Mouse (Mus musculus): ENCODE results near the gene Snrpg. TPM values are rescaled to one million over a fixed set of nuclear protein-coding genes. Genes with fewer than 3 reads are reported as not detected.

The Snrpg gene
- polyA plus RNA-seq, 1 experiment from 2014 or later = 393 TPM

- Histone ChIP-seq H3K27ac (ENCODE audit: low read depth, low read length) (peak overlapping the region; percentile 83), H3K4me2 (ENCODE audit: low read depth, low read length) (peak overlapping the region; percentile 96), H3K4me3 (ENCODE audit: low read depth, low read length) (peak overlapping the region; percentile 64), H3K9me3 (ENCODE audit: control insufficient read depth, low read length) (no peaks in the 10 kb centered on the region), H3K9ac (replicated peaks; ENCODE audit: low read depth, low read length) (peak overlapping the region; percentile 53), H3K4me1 (ENCODE audit: control insufficient read depth, insufficient read depth, low read length) (peaks cover 6% of the 10 kb centered on the region), H3K36me3 (ENCODE audit: control insufficient read depth, insufficient read depth, low read length) (no peaks in the 10 kb centered on the region), H3K27me3 (ENCODE audit: control insufficient read depth, insufficient read depth, low read length) (no peaks in the 10 kb centered on the region)
- peak; percentile 47 for ATAC-seq (ENCODE audit: low read depth)
- WGBS = 3% methylated on average over 17 of the region's 17 CpGs
These were observed 6.5 kb upstream of the Snrpg start for GRCm38 (mm10) chr6:86364442-86365141.

- H3K27me3 ChIP-seq (ENCODE audit: control insufficient read depth, insufficient read depth, low read length) = no peaks in the 10 kb centered on the region
- H3K4me1 ChIP-seq (ENCODE audit: control insufficient read depth, insufficient read depth, low read length) = peaks cover 6% of the 10 kb centered on the region
- H3K27ac ChIP-seq (ENCODE audit: low read depth, low read length) = peak within 1 kb of the TSS; percentile 78
- H3K36me3 ChIP-seq (ENCODE audit: control insufficient read depth, insufficient read depth, low read length) = no peaks in the 10 kb centered on the region
- H3K4me2 ChIP-seq (ENCODE audit: low read depth, low read length) = peak within 1 kb of the TSS; percentile 96
- WGBS = under 1% methylated on average over 76 of the region's 76 CpGs
- no peaks in the 10 kb centered on the region for H3K9me3 ChIP-seq (ENCODE audit: control insufficient read depth, low read length)
- peak within 1 kb of the TSS; percentile 78 for H3K9ac ChIP-seq (replicated peaks; ENCODE audit: low read depth, low read length)
- peak; percentile 95 for ATAC-seq (ENCODE audit: low read depth)
- H3K4me3 ChIP-seq (ENCODE audit: low read depth, low read length) = peak within 1 kb of the TSS; percentile 64
These were observed 5.6 kb upstream of the Snrpg start, which contains the start of gene Fam136a for GRCm38 (mm10) chr6:86365371-86366124. Fam136a (plus strand) TSS chr6:86365646.

- Histone ChIP-seq H3K27ac (ENCODE audit: low read depth, low read length) (peak overlapping the region; percentile 78), H3K36me3 (ENCODE audit: control insufficient read depth, insufficient read depth, low read length) (no peaks in the 10 kb centered on the region), H3K4me3 (ENCODE audit: low read depth, low read length) (peak overlapping the region; percentile 64), H3K4me1 (ENCODE audit: control insufficient read depth, insufficient read depth, low read length) (peaks cover 6% of the 10 kb centered on the region), H3K9me3 (ENCODE audit: control insufficient read depth, low read length) (no peaks in the 10 kb centered on the region), H3K27me3 (ENCODE audit: control insufficient read depth, insufficient read depth, low read length) (no peaks in the 10 kb centered on the region), H3K9ac (replicated peaks; ENCODE audit: low read depth, low read length) (peak overlapping the region; percentile 78), H3K4me2 (ENCODE audit: low read depth, low read length) (peak overlapping the region; percentile 96)
- no peak for ATAC-seq (ENCODE audit: low read depth)
- 41% methylated on average over 25 of the region's 25 CpGs for WGBS
These were observed 4.8 kb upstream of the Snrpg start for GRCm38 (mm10) chr6:86366125-86366852.

- ATAC-seq (ENCODE audit: low read depth) = no peak
These were observed 4.3 kb upstream of the Snrpg start for GRCm38 (mm10) chr6:86366853-86367249.

GRCm38 (mm10) chr6:86368479-86368878 is 2.6 kb upstream of the Snrpg start:
- H3K9me3 ChIP-seq (ENCODE audit: control insufficient read depth, low read length) = no peaks in the 10 kb centered on the region
- no peak overlapping the region for H3K9ac ChIP-seq (replicated peaks; ENCODE audit: low read depth, low read length)
- H3K27me3 ChIP-seq (ENCODE audit: control insufficient read depth, insufficient read depth, low read length) = no peaks in the 10 kb centered on the region
- H3K36me3 ChIP-seq (ENCODE audit: control insufficient read depth, insufficient read depth, low read length) = no peaks in the 10 kb centered on the region
- H3K4me2 ChIP-seq (ENCODE audit: low read depth, low read length) = no peak overlapping the region
- H3K27ac ChIP-seq (ENCODE audit: low read depth, low read length) = no peak overlapping the region
- ATAC-seq (ENCODE audit: low read depth) = no peak
- 87% methylated on average over 5 of the region's 5 CpGs for WGBS
- H3K4me3 ChIP-seq (ENCODE audit: low read depth, low read length) = no peak overlapping the region
- peaks cover 12% of the 10 kb centered on the region for H3K4me1 ChIP-seq (ENCODE audit: control insufficient read depth, insufficient read depth, low read length)

More at GRCm38 (mm10) chr6:86366853-86367249, 4.3 kb upstream of the Snrpg start:
- H3K9me3 ChIP-seq (ENCODE audit: control insufficient read depth, low read length) = no peaks in the 10 kb centered on the region
- WGBS = 77% methylated on average over 2 of the region's 2 CpGs
- peaks cover 6% of the 10 kb centered on the region for H3K4me1 ChIP-seq (ENCODE audit: control insufficient read depth, insufficient read depth, low read length)
- H3K36me3 ChIP-seq (ENCODE audit: control insufficient read depth, insufficient read depth, low read length) = no peaks in the 10 kb centered on the region
- H3K4me3 ChIP-seq (ENCODE audit: low read depth, low read length) = peak overlapping the region; percentile 64
- H3K9ac ChIP-seq (replicated peaks; ENCODE audit: low read depth, low read length) = no peak overlapping the region
- H3K4me2 ChIP-seq (ENCODE audit: low read depth, low read length) = peak overlapping the region; percentile 96
- no peak overlapping the region for H3K27ac ChIP-seq (ENCODE audit: low read depth, low read length)
- H3K27me3 ChIP-seq (ENCODE audit: control insufficient read depth, insufficient read depth, low read length) = no peaks in the 10 kb centered on the region

- Histone ChIP-seq H3K27me3 (ENCODE audit: control insufficient read depth, insufficient read depth, low read length) (no peaks in the 10 kb centered on the region), H3K9ac (replicated peaks; ENCODE audit: low read depth, low read length) (peak overlapping the region; percentile 78; the same call in 1 of the 2 replicates), H3K9me3 (ENCODE audit: control insufficient read depth, low read length) (no peaks in the 10 kb centered on the region), H3K27ac (ENCODE audit: low read depth, low read length) (peak overlapping the region; percentile 97), H3K4me1 (ENCODE audit: control insufficient read depth, insufficient read depth, low read length) (peaks cover 12% of the 10 kb centered on the region), H3K4me3 (ENCODE audit: low read depth, low read length) (peak overlapping the region; percentile 78; the same call in 1 of the 2 replicates), H3K36me3 (ENCODE audit: control insufficient read depth, insufficient read depth, low read length) (no peaks in the 10 kb centered on the region), H3K4me2 (ENCODE audit: low read depth, low read length) (peak overlapping the region; percentile 87)
- ATAC-seq (ENCODE audit: low read depth) = no peak
- 74% methylated on average over 3 of the region's 3 CpGs for WGBS
These were observed 901 bp upstream of the Snrpg start for GRCm38 (mm10) chr6:86370093-86370713.

- Histone ChIP-seq H3K9ac (replicated peaks; ENCODE audit: low read depth, low read length) (peak overlapping the region; percentile 78), H3K4me3 (ENCODE audit: low read depth, low read length) (peak overlapping the region; percentile 78), H3K36me3 (ENCODE audit: control insufficient read depth, insufficient read depth, low read length) (peaks cover 5% of the 10 kb centered on the region; the same call in 1 of the 2 replicates), H3K27ac (ENCODE audit: low read depth, low read length) (peak overlapping the region; percentile 97), H3K27me3 (ENCODE audit: control insufficient read depth, insufficient read depth, low read length) (no peaks in the 10 kb centered on the region), H3K9me3 (ENCODE audit: control insufficient read depth, low read length) (no peaks in the 10 kb centered on the region), H3K4me2 (ENCODE audit: low read depth, low read length) (peak overlapping the region; percentile 87), H3K4me1 (ENCODE audit: control insufficient read depth, insufficient read depth, low read length) (peaks cover 9% of the 10 kb centered on the region)
- under 1% methylated on average over 50 of the region's 50 CpGs for WGBS
- ATAC-seq (ENCODE audit: low read depth) = peak; percentile 98
These were observed 322 bp downstream of the Snrpg start for GRCm38 (mm10) chr6:86371340-86371911.

GRCm38 (mm10) chr6:86371950-86372516 is 929 bp downstream of the Snrpg start:
- ATAC-seq (ENCODE audit: low read depth) = no peak
- H3K4me2 ChIP-seq (ENCODE audit: low read depth, low read length) = peak overlapping the region; percentile 82
- peak overlapping the region; percentile 78 for H3K4me3 ChIP-seq (ENCODE audit: low read depth, low read length)
- H3K27me3 ChIP-seq (ENCODE audit: control insufficient read depth, insufficient read depth, low read length) = no peaks in the 10 kb centered on the region
- peaks cover 8% of the 10 kb centered on the region for H3K36me3 ChIP-seq (ENCODE audit: control insufficient read depth, insufficient read depth, low read length)
- 5% methylated on average over 12 of the region's 12 CpGs for WGBS
- H3K27ac ChIP-seq (ENCODE audit: low read depth, low read length) = peak overlapping the region; percentile 97
- H3K4me1 ChIP-seq (ENCODE audit: control insufficient read depth, insufficient read depth, low read length) = peaks cover 6% of the 10 kb centered on the region; the same call in 1 of the 2 replicates
- H3K9me3 ChIP-seq (ENCODE audit: control insufficient read depth, low read length) = no peaks in the 10 kb centered on the region
- H3K9ac ChIP-seq (replicated peaks; ENCODE audit: low read depth, low read length) = peak overlapping the region; percentile 78

Measured in neural tube, embryonic 14.5 days (tissue).